Mouse (Mus musculus): ENCODE results near the gene Gpatch2l. TPM values are rescaled to one million over a fixed set of nuclear protein-coding genes. Genes with fewer than 3 reads are reported as not detected.

The Gpatch2l gene
- polyA plus RNA-seq, 1 experiment from 2014 or later: 24.6 TPM

DNA sequence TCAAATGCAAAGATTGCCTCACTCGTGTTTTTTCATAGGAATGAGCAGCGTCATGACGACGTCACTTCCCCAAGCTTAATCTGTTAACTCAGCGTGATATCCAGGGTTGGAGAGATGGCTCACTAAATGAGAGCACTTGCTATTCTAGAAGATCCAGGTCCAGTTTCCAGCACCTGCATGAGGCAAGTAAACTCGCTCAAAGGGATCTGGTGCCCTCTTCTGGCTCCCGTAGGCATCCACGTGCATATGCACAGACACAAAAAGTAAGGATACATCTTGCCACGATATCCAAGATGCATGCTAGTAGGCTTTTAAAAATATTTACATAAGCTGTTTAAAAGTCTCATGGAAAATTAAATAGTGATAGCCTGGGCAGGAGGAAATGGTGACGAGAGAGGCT lies 55.8 kb downstream of the Gpatch2l start:
- Histone ChIP-seq H3K9me3 (no peaks in the 10 kb centered on the region), H3K27ac (replicated peaks) (no peak overlapping the region), H3K36me3 (no peaks in the 10 kb centered on the region), H3K4me2 (replicated peaks) (no peak overlapping the region), H3K4me1 (no peaks in the 10 kb centered on the region), H3K4me3 (no peak overlapping the region), H3K27me3 (peaks cover 3% of the 10 kb centered on the region; the same call in 1 of the 2 replicates), H3K9ac (replicated peaks) (no peak overlapping the region)
- WGBS: 76% methylated on average over 10 of the region's 10 CpGs
- no peak for ATAC-seq (ENCODE audit: low FRiP score, low read depth)

DNA sequence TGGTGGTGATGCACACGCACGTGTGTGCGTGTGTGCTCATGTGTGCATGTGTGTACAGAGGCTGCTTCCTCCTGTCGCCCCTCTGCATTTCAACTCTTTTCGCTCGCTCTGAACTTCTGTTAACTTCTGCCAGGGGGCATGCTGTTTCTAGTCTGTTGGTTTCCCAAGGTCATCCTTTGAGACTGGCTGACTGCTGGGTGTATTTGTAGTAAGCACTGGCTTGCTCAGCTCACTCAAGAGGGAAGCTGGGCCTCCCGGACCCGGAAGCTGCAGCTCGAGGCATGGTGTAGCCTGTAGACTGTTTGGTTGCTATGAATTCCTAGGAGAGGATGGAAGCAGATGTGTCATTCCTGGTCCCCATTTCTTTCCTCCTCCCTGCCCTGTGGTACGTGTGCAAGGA lies 61.3 kb downstream of the Gpatch2l start:
- Histone ChIP-seq H3K27ac (replicated peaks) (no peak overlapping the region), H3K9ac (replicated peaks) (no peak overlapping the region), H3K4me1 (peaks cover 4% of the 10 kb centered on the region; the same call in 1 of the 2 replicates), H3K4me2 (replicated peaks) (no peak overlapping the region), H3K4me3 (no peak overlapping the region), H3K27me3 (peaks cover 3% of the 10 kb centered on the region; the same call in 1 of the 2 replicates), H3K9me3 (no peaks in the 10 kb centered on the region), H3K36me3 (no peaks in the 10 kb centered on the region)
- no peak for ATAC-seq (ENCODE audit: low FRiP score, low read depth)
- 85% methylated on average over 10 of the region's 10 CpGs for WGBS

DNA sequence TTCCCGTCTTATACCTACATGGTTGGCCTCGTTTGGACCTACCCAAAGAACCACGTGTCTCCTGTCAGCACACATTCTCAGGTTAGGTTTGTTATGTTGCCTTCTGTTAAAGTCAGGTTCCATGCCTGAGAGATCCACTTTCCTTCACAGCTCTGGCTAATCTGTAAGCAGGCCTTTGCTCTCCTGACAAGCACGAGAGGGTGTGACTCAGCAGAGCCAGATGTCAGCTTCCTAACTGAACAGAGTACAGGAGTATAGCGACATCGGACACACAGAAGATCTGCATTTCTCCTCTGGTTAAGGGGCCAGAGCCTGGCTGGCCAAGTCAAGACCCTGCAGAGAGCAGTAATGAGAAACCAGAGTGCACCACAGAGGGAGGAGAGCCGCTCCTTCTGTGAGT lies 63.4 kb downstream of the Gpatch2l start:
- Histone ChIP-seq H3K9ac (replicated peaks) (no peak overlapping the region), H3K27ac (replicated peaks) (no peak overlapping the region), H3K4me2 (replicated peaks) (peak overlapping the region; percentile 29), H3K9me3 (no peaks in the 10 kb centered on the region), H3K27me3 (no peaks in the 10 kb centered on the region), H3K4me3 (no peak overlapping the region), H3K36me3 (no peaks in the 10 kb centered on the region), H3K4me1 (peaks cover 4% of the 10 kb centered on the region; the same call in 1 of the 2 replicates)
- 68% methylated on average over 7 of the region's 7 CpGs for WGBS
- no peak for ATAC-seq (ENCODE audit: low FRiP score, low read depth)

DNA sequence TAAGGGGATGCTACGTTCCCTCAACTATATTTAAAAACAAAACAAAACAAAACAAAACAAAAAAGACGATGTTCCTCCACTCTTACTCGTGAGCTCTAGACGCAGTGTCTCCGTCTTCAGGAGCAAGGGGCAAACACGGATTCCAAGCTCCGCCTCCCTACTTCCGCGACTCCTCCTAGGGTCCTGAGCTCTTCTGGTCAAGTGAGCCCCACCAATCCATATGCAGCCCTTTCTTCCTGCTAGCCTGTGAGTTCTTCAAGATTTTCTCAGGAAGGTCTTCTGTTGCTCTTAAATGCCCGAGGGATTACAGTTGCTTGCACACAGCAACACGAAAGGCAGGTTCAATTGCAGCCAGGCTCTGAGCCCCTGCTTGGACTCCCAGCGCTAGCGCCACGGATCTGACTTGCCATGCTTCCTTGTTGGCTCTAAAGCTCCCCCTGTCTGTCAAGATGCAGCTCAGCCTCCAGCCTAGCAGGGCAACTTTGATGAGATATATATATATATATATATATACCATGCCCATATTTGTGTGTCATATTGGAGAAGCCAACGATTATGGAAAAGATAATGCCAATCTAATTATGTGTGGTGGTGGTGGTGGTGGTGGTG lies 64.1 kb downstream of the Gpatch2l start:
- Histone ChIP-seq H3K27ac (replicated peaks) (no peak overlapping the region), H3K4me1 (peaks cover 4% of the 10 kb centered on the region; the same call in 1 of the 2 replicates), H3K9ac (replicated peaks) (no peak overlapping the region), H3K4me3 (0 out of 2 replicates have a peak overlapping the region, but pooled peaks have one; percentile 7), H3K27me3 (no peaks in the 10 kb centered on the region), H3K9me3 (no peaks in the 10 kb centered on the region), H3K36me3 (no peaks in the 10 kb centered on the region), H3K4me2 (replicated peaks) (peak overlapping the region; percentile 29)
- 21% methylated on average over 15 of the region's 15 CpGs for WGBS
- ATAC-seq (ENCODE audit: low FRiP score, low read depth): no peak

- Histone ChIP-seq H3K27ac (replicated peaks) (no peak overlapping the region), H3K9me3 (no peaks in the 10 kb centered on the region), H3K9ac (replicated peaks) (no peak overlapping the region), H3K27me3 (no peaks in the 10 kb centered on the region), H3K4me2 (replicated peaks) (no peak overlapping the region), H3K4me3 (no peak overlapping the region), H3K36me3 (no peaks in the 10 kb centered on the region), H3K4me1 (peaks cover 4% of the 10 kb centered on the region; the same call in 1 of the 2 replicates)
- 82% methylated on average over 10 of the region's 10 CpGs for WGBS
- ATAC-seq (ENCODE audit: low FRiP score, low read depth): no peak
Measured at GRCm38 (mm10) chr12:86309474-86309873, 67.8 kb downstream of the Gpatch2l start.

DNA sequence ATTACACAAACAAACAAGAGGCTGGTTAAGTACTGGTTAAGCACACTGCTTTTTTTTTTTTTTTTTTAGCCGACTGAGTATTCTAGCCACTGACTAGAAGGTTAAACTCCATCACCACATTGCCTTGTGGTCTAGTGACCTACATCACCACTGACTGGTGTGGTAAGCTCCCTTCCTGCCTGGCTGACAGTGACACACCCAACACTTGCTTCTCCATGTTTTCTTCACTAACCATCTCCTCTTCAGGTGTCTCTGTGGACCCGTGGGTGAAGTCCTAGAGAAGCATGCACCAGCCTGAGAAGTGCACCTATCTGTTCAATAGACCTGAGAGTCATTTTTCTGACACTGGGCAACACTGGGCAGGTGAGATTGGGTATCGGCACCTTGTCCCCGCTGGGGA lies 68.2 kb downstream of the Gpatch2l start:
- no peak overlapping the region for H3K27ac ChIP-seq (replicated peaks)
- no peak for ATAC-seq (ENCODE audit: low FRiP score, low read depth)
- no peak overlapping the region for H3K4me2 ChIP-seq (replicated peaks)
- no peaks in the 10 kb centered on the region for H3K27me3 ChIP-seq
- H3K9ac ChIP-seq (replicated peaks): no peak overlapping the region
- 86% methylated on average over 4 of the region's 4 CpGs for WGBS
- H3K36me3 ChIP-seq: no peaks in the 10 kb centered on the region
- H3K4me1 ChIP-seq: peaks cover 4% of the 10 kb centered on the region; the same call in 1 of the 2 replicates
- H3K4me3 ChIP-seq: no peak overlapping the region
- no peaks in the 10 kb centered on the region for H3K9me3 ChIP-seq

GRCm38 (mm10) chr12:86320629-86321028 lies 79.0 kb downstream of the Gpatch2l start:
- H3K4me3 ChIP-seq: no peak overlapping the region
- H3K9me3 ChIP-seq: no peaks in the 10 kb centered on the region
- no peak overlapping the region for H3K9ac ChIP-seq (replicated peaks)
- peaks cover 7% of the 10 kb centered on the region for H3K4me1 ChIP-seq
- no peaks in the 10 kb centered on the region for H3K36me3 ChIP-seq
- WGBS: 28% methylated on average over 12 of the region's 12 CpGs
- H3K27me3 ChIP-seq: peaks cover 26% of the 10 kb centered on the region; the same call in 1 of the 2 replicates
- ATAC-seq (ENCODE audit: low FRiP score, low read depth): no peak
- no peak overlapping the region for H3K27ac ChIP-seq (replicated peaks)
- H3K4me2 ChIP-seq (replicated peaks): 0 out of 2 replicates have a peak overlapping the region, but pooled peaks have one; percentile 7

GRCm38 (mm10) chr12:86324297-86324696 lies 82.6 kb downstream of the Gpatch2l start:
- ATAC-seq (ENCODE audit: low FRiP score, low read depth): no peak
- Histone ChIP-seq H3K27ac (replicated peaks) (no peak overlapping the region), H3K4me1 (peaks cover 7% of the 10 kb centered on the region), H3K4me3 (no peak overlapping the region), H3K9me3 (no peaks in the 10 kb centered on the region), H3K9ac (replicated peaks) (no peak overlapping the region), H3K36me3 (no peaks in the 10 kb centered on the region), H3K27me3 (peaks cover 21% of the 10 kb centered on the region; the same call in 1 of the 2 replicates), H3K4me2 (replicated peaks) (no peak overlapping the region)
- WGBS: 39% methylated on average over 3 of the region's 3 CpGs

DNA sequence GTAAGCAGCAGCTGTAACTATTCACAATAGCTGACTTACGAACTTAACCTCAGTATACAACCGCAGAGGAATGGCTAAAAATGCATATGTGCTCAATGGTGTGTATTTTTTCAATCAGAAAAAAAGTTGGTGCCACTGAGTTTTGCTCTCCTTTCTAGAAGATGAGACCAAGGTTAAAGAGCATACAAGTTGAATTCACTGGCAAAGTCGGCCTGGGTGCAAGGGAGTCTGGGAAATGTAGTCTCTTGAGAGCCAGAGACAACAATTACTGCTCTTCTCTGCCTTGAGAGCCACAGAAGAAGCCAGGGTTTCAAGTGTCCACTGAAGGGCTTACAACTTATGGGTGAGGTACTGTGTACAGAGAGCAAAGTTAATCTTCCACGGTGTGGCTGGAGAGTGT lies 88.2 kb downstream of the Gpatch2l start:
- H3K4me1 ChIP-seq: peaks cover 9% of the 10 kb centered on the region; the same call in 1 of the 2 replicates
- ATAC-seq (ENCODE audit: low FRiP score, low read depth): no peak
- 51% methylated on average over 4 of the region's 4 CpGs for WGBS
- H3K4me2 ChIP-seq (replicated peaks): no peak overlapping the region
- no peak overlapping the region for H3K27ac ChIP-seq (replicated peaks)
- H3K4me3 ChIP-seq: no peak overlapping the region
- H3K9ac ChIP-seq (replicated peaks): no peak overlapping the region
- no peaks in the 10 kb centered on the region for H3K36me3 ChIP-seq
- no peaks in the 10 kb centered on the region for H3K9me3 ChIP-seq
- H3K27me3 ChIP-seq: peaks cover 6% of the 10 kb centered on the region

- no peaks in the 10 kb centered on the region for H3K36me3 ChIP-seq
- peaks cover 6% of the 10 kb centered on the region for H3K27me3 ChIP-seq
- peaks cover 9% of the 10 kb centered on the region; the same call in 1 of the 2 replicates for H3K4me1 ChIP-seq
- ATAC-seq (ENCODE audit: low FRiP score, low read depth): no peak
- no peak overlapping the region for H3K4me2 ChIP-seq (replicated peaks)
- H3K9me3 ChIP-seq: no peaks in the 10 kb centered on the region
- no peak overlapping the region for H3K27ac ChIP-seq (replicated peaks)
- H3K4me3 ChIP-seq: no peak overlapping the region
- WGBS: 76% methylated on average over 9 of the region's 9 CpGs
- no peak overlapping the region for H3K9ac ChIP-seq (replicated peaks)
Measured at GRCm38 (mm10) chr12:86330684-86331083, 89.0 kb downstream of the Gpatch2l start.

DNA sequence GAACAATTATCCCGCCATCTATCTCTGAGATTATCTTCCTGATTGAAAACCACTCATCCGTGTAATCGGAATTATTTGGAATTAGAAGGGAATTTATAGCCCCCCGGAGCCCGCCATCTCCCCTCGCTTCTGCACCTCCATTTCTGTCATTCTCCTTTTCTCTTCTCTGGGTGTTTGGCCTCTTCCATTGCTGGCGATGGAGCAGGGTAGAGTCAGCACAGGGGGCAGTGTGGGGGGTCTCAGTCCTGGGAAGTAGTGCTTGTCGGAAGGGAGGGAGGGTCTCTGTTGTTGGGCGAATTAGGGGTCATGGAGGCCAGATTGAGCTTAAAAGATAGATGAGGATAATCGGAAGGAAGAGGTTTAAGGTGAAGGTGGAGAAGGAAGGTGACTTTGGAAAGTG lies 89.6 kb downstream of the Gpatch2l start:
- 0 out of 2 replicates have a peak overlapping the region, but pooled peaks have one; percentile 1 for H3K9ac ChIP-seq (replicated peaks)
- no peak overlapping the region for H3K4me3 ChIP-seq
- peaks cover 6% of the 10 kb centered on the region for H3K27me3 ChIP-seq
- no peak overlapping the region for H3K4me2 ChIP-seq (replicated peaks)
- H3K27ac ChIP-seq (replicated peaks): no peak overlapping the region
- peaks cover 9% of the 10 kb centered on the region; the same call in 1 of the 2 replicates for H3K4me1 ChIP-seq
- H3K9me3 ChIP-seq: no peaks in the 10 kb centered on the region
- 53% methylated on average over 10 of the region's 10 CpGs for WGBS
- H3K36me3 ChIP-seq: no peaks in the 10 kb centered on the region
- ATAC-seq (ENCODE audit: low FRiP score, low read depth): no peak

DNA sequence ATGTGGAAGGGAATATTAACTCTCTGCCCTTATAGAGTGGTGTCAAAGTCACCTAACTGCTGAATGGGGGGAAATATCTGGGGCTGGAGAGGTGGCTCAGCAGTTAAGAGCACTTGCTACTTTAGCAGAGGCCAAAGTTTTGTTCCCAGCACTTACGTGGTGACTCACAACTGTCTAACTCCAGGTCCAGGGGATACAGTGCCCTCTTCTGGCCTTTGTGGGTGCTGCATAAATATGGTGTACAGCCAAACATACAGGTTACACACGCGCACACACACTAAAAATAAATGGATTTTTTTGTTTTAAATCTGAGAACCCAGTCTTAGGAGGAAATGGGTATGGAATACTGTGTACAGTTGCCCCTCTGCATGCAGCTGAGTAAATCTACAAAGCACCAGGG lies 94.6 kb downstream of the Gpatch2l start:
- Histone ChIP-seq H3K9me3 (no peaks in the 10 kb centered on the region), H3K36me3 (no peaks in the 10 kb centered on the region), H3K4me2 (replicated peaks) (no peak overlapping the region), H3K9ac (replicated peaks) (no peak overlapping the region), H3K4me1 (peaks cover 16% of the 10 kb centered on the region), H3K27ac (replicated peaks) (no peak overlapping the region), H3K4me3 (no peak overlapping the region), H3K27me3 (peaks cover 6% of the 10 kb centered on the region; the same call in 1 of the 2 replicates)
- WGBS: 95% methylated on average over 3 of the region's 3 CpGs
- ATAC-seq (ENCODE audit: low FRiP score, low read depth): no peak
